Mouse (Mus musculus): ENCODE results near the gene Kcna2.

DNA sequence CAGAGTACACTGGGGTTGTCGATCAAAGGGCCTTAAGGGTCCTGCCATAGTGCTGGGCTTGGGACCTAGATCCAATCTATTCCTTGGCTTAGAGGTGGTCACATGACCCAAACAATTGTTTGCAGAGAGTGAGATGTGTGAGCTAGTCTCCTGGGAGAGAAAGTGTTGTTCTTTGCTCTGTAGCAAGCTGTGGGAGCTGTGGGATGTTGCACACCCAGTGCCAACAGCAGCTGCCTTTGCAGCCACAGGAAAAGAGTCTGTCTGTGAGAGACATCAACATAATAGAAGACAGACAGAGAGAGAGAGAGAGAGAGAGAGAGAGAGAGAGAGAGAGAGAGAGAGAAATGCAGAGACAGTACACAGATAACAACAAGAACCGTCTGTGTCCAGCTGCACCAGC, 28.3 kb downstream of the Kcna2 start:
- no peak for TF ChIP-seq POLR2A (IDR thresholded peaks at IDR 0.05; ENCODE audit: low read depth, low read length)
- TF ChIP-seq CTCF (IDR thresholded peaks at IDR 0.05; ENCODE audit: extremely low read depth, insufficient read depth, insufficient read length, insufficient replicate concordance): no peak

Data from spleen, adult 2 months (tissue).